Mouse (Mus musculus) spleen, adult 12 weeks (tissue): ENCODE measurements at regions not wholly inside any gene's neighbourhood (a gene's known extent, or its start where the extent isn't known, plus 50 kb on each side); places are given as distances from the start of the nearest gene placed in this dataset.
"Not testable (repeated sequence)": the region's sequence is repeated elsewhere in the genome, so short reads cannot be mapped to it uniquely, and the experiment has no call there.

ENCODE experiments used
- DNase-seq: peaks from one replicate; pipeline ENCODE4 v3.0.0; 2022; ENCODE audit warnings: low spot score

DNA sequence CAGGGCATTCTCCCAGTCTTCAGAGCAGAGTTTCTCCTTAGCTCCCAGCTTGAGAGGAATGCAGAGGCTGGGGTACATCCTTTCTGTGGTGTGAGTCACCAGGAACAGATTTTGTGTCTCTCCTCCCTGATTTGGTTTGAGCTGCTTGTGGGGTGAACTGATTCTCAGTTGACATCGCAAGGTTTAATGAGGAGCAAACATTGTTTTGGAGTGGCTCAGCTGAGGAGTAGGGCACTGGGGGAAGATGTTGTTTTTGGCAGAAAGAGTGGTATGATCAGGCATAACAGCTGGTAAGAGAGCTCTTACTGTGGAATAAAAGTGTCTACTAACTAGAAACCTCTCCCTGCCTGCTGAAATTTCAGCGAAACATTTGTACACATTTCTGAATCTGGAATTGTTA lies 519.4 kb upstream of the Fam241a start:
- DNase-seq: no peak

DNA sequence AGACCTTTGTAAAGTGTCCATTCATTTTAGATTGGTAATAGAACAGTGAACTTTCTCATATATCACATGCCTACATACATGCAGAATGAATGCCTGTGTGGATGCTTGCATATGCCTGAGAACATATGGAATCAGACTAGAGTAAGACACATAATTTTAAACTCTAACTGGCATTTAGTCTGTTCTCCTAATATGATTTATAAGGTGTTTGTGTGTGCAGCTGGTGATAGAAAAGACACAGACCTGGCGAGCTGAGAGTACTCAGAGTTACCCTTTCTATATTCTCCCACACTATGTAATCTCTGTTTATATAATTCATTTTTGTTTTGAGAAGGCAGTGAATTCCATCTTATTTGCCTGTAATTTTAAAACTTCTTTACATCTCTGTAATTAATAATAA lies 517.4 kb upstream of the Fam241a start:
- no peak for DNase-seq

DNA sequence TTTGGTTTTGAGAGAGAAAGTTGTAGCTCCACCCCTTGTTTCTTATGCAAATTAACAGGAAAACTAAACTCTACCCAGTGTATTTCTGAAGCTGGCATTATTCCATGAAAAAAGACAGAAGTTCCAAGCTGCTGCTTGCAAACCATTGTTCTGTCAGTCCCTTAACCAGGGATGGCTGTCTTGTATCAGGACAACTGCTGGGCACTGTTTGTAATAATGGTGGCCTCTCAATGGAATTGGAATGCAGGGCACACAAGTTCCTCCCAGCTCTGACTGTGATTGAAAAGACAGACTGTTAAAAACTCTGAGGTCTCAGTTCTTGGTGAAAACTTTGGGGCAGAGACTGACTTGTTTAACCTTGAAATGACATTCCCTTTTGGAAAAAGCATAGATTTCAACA lies 516.0 kb upstream of the Fam241a start:
- no peak for DNase-seq

DNA sequence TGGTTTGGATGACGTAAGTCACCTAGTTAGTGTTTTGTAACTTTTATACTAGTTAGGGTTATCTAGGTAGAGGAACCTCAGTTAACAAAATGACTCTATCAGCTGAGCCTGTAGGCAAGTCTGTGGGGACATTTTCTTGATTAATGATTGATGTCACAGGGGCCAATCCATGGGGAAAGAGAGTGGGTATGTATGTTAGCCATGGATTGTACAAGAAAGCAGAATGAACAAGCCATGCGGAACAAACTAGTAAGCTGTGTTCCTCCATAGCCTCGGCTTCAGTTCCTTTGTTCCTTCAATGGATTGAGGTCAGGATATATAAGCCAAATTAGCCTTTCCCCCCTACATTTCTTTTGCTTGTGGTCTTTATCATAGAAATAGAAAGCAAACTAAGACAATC lies 498.7 kb upstream of the Fam241a start:
- no peak for DNase-seq

DNA sequence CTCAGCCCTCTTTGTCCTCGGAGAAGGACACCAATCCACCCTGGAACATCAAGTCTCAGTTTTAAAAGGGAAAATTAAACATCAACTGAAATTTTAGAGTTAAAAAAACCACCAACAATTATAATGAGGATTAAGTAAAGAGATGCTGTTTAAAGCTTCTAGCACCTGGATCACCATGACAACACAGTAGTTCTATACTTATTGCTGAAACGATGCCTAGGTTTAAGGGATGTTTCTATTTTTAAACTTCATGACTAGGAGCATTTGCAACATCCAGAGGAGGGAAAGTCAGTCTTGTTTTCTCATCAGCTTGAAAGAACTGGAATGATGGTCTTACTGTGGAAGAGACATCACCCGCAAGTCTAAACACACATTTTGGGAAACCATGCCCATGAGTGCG lies 484.5 kb upstream of the Fam241a start:
- no peak for DNase-seq

DNA sequence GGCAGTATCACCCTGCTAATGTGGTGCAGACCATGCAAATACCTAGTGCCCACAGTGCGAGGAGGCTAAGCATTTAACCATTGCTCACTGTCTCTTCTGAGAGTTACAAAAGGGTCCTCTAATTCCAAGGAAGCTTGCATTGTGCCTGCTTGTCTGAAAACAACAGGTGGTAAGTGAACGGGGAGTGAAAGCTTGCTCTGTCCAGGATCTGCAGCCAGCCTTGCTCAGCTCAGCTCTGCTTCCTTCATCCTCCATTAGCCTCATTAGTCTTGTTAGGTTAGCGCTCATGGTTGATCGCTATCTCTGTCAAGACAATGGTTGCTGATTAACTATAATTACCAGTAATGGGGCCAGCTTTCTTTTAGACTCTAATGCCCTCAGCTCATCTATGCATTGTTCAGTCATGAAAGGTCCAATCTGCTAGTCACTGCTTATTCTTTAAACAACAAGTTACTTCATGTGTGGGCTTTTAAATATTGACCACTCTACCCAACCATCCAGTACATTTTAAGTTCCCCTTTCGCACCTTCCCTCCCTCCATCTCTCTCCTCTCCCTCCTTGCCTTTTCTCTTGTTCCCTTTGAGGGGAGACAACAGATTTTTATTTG lies 473.5 kb upstream of the Fam241a start:
- DNase-seq: no peak

DNA sequence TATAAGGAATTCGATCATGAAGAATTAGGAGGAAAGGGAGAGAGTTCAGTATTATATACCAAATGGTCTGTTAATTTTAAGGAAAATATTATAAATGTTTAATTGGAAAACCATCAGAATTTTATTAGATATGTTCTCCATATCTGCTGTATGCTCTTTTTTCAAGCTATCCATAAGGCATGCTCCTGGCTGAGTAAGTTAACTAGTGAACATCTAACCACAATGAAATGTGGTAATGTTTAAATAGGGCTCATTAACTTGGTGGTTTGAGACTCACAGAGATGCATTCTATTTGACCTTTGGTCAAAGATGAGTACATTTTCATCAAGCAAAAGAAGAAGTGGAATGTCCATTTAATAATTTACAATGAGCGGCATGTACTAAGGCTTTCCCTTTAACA lies 466.2 kb upstream of the Fam241a start:
- no peak for DNase-seq

DNA sequence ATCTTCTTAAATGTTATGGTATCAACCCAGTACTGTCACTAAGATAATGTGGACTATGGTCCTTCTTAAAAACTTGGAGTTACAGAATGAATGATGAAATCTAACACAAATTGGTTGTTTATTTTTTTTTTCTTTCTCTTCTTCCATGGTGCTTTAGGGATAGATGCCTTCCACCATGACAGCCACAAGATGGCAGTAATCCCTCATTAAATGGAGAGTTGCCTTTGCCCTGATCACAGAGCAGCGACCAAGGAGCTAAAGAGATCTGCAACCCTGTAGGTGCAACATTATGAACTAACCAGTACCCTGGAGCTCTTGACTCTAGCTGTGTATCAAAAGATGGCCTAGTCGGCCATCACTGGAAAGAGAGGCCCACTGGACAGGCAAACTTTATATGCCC lies 453.0 kb upstream of the Fam241a start:
- not testable (repeated sequence) for DNase-seq

DNA sequence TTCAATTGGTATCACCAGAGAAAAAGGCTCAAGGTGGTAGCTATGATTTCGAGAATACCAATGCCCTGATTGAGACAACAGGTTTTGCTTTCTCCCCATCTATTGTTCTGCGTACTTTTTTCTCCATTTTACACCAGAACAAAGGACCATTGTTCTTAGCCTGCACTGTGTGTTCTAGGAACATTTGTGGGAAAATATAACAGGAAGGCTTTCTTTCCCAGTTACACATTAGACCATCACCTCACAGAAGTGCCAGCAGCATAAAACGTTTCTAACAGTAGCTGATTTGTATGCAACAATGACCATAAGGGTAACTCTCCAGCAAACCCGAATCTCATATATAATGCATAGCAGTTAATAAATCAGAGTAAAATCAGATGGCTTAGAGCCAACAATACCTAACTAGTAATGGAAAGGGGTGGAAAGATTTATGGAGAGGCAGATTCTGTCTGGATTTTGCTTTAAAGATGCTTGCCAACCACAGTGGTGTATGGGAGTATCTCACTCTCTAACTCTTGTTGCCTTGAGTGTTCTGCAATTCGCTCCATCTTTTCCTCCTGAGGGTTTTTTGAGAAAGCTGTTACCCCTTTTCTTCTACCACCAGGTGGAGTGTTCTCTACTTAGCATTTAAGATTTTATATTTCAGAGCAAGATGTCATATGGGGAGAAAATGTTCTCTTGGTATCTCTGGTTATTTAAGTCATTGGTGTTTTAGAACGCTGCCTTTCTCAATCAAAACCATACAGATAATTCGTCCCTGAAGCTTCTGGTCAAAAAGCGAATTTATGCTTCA lies 451.9 kb upstream of the Fam241a start:
- no peak for DNase-seq

DNA sequence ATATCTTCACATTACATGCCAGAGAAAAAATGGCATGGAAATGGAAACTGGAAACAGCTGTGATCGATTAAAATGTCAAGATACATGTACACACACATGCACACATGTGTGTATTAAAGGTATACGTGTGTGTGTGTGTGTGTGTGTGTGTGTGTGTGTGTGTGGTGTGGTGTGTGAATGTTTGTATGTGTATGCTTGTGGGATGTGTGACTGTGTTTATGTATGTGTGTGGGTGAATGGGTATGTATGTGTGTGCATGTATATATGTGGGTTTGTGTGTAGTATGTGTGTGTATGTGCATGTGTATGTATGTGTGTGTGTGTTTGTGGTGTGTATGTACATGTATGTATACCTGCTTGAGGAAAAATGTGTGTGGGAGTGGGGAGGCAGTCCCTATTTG lies 441.4 kb upstream of the Fam241a start:
- DNase-seq: no peak

DNA sequence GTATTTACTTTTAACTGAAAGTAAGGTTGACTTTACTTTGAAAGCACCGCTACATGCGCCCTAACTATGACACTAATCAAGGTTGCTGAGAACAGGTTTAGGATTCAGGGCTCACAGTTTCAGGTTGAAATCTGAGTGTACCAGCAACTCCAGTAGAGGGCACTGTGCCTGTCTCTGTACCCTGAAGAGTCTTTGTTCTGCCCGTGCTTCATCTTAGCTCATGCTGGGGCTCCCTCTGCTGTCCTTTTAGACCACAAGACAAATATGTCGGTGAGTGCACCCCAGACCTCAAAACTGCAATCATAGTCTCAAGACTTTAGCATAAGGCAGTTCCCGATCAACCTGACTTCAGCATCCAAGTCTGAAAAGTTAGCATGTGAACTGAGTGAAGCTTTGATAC lies 440.9 kb upstream of the Fam241a start:
- DNase-seq: no peak

DNA sequence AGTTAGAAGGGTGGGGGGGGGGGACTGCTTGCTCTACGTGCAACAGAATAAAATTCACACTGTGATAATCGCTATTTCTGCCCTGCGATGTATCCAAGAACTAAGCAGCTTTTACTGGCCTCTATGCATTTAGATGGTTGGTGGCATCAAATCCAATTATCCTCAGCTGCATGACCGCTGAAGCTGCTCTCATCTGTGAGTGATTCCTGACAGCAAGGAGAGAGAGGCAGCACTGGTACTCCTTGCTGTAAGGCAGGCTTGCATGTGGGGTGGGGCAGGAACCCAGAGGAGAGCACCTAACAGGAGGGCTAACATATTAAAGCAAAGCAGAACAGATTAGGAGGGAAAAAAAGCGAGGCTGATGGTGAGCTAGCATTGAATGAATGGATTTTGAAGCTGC lies 431.6 kb upstream of the Fam241a start:
- no peak for DNase-seq

DNA sequence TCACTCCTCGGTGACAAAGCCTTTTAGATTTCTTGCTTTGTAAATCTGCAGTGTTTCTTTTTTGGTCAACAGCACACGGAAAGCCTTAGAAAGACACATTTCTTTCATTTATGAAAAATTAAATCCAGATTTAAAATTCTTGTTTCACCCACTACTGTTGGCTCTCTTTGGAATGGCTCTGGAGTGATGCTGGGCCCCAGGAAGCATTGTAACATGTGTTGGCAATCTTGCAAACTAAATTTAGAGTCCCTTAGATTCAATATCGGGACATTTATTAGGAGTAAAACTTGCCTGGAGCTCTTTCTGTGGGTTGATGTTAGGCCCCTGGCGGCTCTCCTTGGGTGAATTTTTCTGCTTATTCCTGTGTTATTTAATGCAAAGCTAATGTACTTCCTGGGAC lies 405.2 kb upstream of the Fam241a start:
- no peak for DNase-seq

DNA sequence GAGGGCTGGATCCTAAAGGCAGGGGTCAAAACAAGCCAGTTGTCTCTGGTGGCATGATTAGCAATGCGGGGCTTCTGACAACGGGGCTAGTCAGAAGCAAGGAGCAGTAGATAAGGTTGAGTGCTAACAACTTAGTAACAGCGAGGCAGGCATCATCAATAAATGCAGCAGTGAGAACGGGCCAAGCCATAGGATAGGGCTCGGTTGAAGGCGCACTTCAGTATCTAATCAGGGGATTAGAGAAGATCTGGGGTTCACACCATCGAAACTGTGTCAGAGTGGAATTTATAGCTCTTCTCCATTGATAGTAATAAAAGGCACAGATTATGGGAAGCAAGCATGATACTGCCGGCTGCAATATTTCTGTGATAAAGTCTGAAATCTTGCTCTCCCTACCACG lies 402.0 kb upstream of the Fam241a start:
- DNase-seq: no peak

DNA sequence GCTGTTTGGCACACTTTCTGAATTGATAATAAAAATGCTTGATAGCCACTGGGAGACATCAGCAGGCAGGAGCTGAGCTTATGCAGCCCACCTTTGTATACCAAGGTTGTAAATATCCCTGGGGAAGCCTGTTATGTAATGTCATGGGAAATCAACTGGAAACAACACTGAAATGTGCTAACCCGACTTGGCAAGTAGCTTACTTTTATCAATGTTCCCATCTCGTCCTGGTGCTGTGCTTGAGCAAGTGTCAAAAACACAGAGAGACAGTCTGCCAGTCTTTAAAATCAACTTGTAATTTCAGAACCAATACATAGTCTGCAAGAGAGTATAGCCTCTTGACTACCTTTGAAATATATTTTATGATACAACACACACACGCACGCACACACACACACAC lies 391.7 kb upstream of the Fam241a start:
- no peak for DNase-seq

DNA sequence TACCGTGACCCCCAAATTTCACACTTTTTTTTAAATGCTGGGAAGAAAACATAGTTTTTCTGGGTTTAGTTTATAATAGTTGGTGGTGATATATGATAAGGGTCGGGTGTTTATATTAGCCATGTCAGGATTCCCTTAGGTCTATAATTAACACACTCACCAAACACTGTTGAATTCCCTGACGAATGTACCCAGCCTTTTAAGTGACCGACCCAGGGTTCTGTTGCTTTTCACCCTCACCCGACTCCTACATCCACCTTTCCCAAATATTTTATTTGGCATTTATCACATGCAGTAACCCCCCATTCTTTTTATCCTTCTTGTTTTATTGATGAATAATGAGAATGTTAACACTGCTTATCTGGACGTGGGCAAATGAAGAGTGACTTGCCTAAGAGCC lies 389.1 kb upstream of the Fam241a start:
- no peak for DNase-seq

DNA sequence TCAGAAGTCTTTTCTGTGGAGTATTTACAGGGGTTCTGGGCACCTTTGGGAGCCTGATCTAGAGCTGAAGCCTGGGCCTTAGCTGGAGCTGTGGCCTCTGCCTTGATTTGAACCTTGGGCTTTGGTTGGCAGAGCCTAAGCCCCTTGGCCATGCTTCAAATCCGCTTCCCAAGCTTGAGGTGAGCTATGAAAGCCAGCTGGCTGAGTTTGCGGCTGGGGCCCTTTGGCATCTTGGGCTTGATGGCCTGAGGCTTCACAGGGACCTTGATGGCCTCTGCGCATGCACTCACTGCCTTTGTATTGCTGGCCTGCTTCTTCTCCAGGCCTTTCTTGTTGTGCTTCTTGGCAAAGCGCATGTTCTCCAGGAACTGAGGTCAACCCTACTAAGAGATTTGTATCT lies 384.5 kb upstream of the Fam241a start:
- no peak for DNase-seq

DNA sequence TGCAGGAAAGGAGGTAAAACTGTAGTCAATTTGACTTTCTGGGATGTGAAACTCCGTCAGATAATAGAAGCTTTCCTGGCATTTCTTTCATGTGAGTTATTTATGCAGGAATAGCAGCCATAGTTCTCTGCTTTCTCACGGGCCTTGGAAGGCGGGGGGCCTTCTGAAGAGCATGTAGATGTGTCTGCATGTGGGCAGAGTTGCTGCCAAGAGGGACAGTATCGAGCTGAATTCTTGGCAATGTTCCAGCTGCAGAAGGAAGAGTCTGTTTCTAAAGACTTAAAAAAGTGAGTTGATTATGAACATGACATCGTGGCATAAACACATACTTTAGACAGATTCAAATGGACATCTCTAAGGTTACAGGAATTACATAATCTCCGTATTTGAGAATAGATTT lies 374.5 kb upstream of the Fam241a start:
- DNase-seq: no peak

DNA sequence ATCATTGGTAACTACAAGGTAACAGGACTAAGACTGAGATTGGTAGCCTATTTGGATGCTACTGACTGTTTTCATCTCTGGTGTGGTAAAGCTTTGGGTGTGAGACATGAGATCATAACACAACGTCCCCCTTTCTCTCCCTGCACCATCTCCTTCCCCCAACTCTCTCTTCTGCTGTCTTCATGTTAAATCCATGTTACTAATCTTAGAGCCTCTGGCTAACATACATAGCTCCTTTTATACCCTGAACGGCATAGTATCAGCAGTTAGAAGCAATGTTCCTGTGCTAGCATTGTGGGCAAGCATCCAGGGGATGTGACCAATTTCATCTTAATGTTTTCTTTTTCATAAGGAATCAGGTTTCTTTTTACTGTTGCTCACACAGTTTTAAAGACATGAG lies 365.1 kb upstream of the Fam241a start:
- no peak for DNase-seq

DNA sequence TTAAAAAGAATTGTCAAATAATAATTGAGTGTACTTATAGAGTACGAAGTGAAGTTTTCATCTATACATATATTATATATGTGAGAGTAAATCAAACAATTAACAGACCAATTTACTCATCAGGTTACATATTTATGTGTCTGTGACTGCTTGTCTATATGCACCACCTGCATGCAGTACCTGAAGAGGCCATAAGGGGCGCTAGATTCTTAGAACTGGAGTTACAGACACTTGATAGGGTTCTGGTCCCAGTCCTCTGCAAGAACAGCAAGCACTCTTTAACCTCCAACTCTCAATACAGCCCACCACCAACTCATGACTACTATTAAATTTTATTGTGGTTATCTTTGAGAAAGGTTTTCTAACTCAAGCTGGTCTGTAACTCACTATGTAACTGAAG lies 351.7 kb upstream of the Fam241a start:
- DNase-seq: no peak

DNA sequence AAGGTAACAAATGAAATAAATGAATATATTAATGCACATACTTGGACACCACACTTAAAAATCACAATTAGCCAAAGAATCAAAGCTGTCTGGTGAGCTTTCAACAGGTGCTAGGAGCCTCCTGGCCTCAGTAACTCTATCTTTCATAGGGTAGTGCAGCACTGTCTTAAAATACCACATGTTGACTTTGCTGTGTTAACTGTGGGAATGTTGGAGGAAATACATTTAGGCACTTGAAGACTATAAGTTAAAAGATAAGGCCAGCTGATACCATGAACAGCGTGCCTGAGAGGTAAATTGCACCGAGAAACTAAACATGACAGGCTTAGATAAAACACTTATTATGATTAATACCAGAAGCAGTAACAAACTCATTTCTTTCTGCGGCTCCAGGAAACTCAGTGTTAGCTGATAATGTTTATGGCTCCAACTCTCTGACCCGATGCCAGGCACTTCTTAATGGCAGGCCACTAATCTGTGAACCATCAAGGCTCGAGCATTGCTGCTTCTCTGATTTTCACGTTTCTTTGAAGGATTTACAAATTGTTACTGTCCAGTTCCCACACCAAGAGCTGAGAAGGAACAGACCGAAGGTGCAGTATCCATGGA lies 343.8 kb upstream of the Fam241a start:
- DNase-seq: no peak

DNA sequence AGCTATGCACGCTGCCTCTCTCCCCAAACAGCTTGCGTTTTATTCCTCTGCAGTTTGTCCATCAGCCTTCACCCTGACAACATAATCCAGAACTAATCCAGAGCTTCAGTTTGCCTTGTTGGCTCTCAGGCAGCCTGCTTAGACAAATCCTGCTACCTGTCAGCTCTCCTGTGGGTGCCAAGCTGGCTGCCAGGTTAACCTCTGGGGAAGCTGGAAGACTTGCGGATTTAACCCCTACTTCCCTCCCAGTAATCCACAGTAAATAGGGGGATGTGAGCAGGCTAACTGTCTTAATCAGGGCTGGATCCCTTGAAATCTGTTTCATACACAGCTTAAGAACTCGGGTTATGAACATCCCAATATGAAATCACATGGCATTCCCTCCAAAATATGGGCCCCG lies 334.3 kb upstream of the Fam241a start:
- DNase-seq: no peak

DNA sequence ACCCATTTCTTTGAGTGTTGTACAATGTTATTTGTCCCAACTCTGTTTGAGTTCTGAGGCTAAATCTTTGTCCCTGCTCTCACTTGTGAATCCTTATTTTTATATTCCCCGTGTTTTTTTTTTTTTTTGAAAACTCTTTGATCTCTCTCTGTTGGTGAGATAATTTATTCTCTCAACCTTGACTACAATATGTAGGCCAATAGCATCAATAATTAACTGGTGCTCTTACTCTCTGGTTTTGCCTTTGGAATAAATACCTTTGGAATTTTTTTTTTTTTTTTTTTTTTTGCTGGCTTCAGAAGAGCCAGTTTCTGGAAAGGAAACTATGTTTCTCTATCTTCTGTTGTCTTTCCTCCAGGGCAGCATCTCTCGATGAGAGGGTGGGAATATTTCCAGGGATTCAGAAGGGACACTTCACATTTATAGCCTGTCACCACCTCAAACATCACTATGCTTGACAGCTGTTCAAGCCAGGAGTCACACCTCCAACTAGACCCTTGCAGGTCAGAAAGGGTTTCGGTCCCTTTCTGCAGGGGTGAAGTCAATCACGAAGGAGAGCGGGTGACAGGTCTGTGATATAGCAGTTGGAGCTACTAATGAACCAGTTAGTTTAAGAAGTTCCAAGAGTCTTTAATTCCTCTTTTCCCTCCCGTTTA lies 330.9 kb upstream of the Fam241a start:
- DNase-seq: no peak
